Mouse (Mus musculus) ES-E14 (cell line): ENCODE data around the gene Zfp57.

Experiments used
- CHD2 ChIP-seq: IDR thresholded peaks from 2 replicates; pipeline ENCODE4 v1.6.1; 2014; ENCODE audit warnings: mild to moderate bottlenecking, low read depth, low read length, inconsistent platforms
- HCFC1 ChIP-seq: IDR thresholded peaks from 2 replicates; pipeline ENCODE4 v1.6.1; 2012; ENCODE audit warnings: low read length, inconsistent platforms, borderline replicate concordance; ENCODE audit not compliant: insufficient read depth
- ZNF384 ChIP-seq: IDR thresholded peaks from 2 replicates; pipeline ENCODE4 v1.6.1; 2012; ENCODE audit warnings: low read depth, low read length, inconsistent platforms

DNA sequence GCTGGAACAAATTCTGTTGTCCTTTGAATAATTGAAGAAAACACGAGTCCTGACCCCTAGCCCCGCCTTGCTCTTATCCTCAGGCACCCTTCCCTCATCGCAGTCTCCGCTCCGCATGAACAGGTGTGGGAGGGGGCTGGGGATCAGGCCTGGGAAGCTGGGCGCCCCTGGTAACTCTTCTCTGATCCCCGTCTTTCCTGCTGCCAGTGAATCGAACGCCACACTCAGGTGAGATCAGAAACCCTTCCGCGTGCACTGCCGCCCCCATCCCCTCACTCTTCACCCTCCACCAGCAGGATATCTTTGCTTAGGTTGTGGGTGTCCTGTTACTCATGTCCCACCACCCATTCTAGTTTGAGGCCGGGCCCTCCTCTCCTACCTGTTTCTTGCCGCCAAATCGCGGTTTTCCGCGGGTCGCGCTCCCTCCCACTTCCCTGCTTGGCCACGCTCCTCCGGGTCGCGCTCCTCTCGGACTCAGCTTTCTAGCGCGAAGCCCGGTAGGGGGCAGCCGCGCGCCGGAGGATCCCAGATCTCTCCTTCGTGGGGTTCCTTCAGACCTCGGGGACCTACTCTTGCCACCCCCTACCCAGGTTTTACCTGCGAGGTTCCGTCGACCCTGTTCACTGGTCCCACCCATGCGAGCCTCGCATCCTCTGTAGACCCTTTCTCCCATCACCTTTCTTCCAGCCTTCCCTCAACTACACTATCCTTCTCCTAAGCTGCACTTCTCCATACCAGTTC is 48.8 kb downstream of the Zfp57 start:
- TF ChIP-seq ZNF384, result no peak
- no peak for TF ChIP-seq HCFC1
- no peak for TF ChIP-seq CHD2
